Mouse (Mus musculus) ovary, adult 18-20 months (tissue): ENCODE data around the gene Traf3.

Experiments used
- DNase-seq: peaks from one replicate; pipeline ENCODE4 v3.0.0; 2022; ENCODE audit warnings: low spot score, mixed read lengths

Traf3 gene

DNA sequence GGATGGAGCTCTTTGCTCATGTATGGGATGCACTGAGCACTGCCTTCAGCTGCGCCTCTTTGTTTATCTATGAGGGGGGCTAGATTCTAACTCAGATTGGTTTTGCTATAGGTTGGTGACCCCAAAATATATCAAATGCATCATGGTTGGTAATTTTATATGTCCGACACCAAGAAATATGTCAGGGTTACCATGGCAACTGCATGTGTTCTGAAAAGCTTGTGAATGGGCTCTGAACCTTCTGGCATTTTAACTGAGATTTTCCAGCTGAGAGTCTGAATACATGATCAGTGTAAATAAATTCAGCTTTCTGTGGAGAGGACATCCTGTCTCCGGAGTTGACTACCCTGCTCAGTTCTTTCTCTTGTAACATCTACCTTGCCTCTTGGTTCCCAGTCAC lies 37.8 kb downstream of the Traf3 start:
- no peak for DNase-seq

DNA sequence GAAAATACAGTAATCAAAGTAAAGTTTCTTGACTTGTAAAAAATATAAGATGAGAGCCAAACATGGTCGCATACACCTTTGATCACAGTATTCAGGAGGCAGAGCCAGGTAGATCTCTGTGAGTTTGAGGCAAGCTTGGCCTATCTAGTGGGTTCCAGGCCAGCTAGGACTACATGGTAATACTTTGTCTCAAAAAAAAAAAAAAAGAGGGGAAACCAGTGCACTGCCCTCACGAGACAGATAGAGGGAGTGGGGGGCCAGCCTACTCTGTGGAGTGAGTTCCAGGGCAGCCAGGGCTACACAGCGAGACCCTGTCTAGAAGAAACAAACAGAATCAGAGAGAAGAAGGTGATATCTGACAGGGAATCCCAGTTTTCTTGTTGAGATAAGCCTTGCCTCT lies 41.5 kb downstream of the Traf3 start:
- DNase-seq, result no peak

DNA sequence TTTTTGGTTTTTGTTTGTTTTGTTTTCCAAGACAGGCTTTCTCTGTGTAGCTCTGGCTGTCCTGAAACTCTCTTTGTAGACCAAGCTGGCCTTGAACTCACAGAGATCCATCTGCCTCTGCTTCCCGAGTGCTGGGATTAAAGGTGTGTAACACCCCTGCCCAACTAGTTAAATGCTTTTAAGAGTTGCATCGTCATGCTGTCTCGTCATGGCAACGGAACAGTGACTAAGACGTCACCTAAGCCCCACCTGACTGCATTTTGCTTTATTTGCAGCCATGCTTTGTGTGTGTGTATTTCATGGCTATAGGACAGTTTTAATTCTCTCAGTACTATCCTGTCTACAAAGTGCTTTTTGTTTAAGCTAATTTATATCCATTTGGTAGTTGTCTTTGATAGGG lies 45.6 kb downstream of the Traf3 start:
- DNase-seq, result no peak

DNA sequence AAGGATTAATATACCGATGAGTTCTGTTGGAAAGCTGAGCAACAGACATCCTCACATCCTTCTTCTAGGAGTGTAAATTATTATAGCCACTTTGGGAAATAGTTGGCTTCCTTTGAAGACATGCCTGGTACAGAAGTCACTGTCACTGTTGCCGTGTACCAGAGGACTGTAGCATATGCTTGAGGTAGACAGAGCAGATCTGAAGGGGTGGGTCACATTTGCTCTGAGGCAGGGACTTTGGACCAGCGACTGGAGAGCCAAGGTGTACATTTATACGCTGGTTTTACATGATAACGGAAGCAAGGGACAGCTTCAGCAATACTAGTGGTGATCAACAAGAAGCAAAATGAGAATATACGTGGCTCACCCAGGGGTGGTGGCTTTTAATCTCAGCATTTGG lies 52.7 kb downstream of the Traf3 start:
- no peak for DNase-seq

DNA sequence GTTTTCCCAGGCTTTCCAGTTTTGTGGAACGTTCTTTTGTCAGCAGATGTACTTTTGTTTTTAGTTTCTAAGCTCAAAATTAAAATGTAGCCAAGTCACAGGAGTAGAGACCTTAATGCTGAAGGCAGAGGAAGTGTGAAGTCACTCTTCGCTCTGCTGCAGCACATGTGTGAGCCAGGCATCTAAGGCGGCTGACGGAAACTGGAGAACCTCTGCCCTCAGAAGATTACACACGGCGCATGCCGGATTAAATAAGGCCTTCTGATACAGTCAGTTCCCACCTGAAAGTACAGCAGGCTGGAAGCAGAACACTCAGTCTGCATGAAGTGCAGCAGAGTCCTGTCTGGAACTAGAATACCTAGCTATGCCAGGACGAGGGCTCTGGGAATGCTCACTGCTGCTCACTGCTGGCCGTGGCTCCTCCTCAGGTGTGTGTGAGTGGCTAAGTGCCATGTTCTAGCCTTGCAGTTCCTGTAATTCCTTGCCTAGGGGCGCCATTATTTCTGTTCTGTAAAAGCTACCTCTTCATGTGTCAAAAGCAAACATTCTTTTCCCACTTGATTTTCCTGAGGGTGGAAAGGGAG lies 59.1 kb downstream of the Traf3 start:
- no peak for DNase-seq

DNA sequence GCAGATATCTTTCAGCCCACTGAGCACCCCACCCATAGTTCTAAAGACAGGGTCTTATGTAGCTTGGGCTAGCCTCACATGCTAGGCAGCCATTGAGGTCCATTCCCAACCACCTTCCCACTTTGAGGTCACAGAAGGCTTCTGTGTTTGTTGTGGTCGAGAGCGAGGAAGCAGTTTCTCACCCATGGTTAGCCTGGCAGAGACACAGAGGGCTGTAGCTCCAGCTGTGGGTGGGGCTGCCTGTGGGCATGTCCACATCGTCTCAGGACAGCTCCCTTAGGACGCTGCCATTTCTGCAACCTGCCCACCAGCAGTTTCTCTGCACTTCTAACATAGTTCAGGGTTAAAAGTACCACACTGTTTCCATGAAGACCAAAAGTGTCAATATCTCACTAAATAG lies 61.2 kb downstream of the Traf3 start:
- DNase-seq, result no peak

DNA sequence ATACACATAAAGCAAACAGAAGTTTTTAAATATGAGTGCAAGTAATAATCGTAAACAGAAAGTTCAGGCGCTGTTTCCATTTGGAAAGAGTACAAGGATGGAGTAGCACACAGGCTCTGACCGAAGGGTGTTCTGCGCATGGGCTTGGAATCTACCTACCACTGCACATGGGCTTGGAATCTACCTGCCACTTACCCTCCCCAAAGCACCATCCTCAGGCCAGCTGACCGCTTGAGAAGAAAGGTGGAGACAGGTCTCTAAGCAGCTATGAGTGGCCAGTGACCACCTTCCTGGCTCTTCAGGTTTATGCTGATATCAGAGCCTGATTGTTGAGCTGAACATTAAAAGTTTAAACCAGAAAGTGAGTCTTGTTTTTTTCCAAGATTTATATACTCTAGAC lies 62.3 kb downstream of the Traf3 start:
- DNase-seq, result no peak

DNA sequence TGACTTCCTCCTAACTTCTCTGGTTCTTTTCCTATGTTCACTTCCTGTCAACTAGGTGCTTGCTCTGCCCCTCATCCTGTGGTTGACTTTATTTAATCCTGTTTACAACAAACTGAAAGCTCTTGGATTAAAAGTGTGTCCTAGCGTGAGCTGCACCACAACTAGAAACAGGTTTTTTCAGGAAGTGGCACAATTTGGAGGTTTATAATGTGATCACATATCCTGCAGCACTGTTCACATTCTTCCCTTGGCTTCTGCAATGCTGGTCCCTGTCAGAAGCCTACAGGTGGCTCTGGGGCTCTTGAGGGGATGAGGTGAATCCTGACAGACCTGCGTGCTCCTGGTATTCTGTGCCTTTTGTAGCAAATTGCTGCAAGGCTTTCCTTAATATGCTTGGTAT lies 64.6 kb downstream of the Traf3 start:
- DNase-seq, result no peak

DNA sequence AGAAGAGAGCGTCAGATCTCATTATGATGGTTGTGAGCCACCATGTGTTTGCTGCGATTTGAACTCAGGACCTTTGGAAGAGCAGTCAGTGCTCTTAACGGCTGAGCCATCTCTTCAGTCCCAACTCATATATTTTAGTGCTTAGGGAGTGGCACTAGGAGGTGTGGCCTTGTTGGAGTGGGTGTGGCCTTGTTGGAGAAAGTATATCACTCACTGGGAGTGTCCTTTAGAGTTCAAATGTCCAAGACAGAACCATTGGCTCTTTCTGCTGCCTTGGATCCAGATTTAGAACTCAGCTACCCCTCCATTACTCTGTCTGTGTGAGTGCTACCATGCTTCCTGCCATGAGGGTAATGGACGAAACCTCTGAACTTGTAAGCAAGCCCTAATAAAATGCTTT lies 67.6 kb downstream of the Traf3 start:
- DNase-seq, result no peak

DNA sequence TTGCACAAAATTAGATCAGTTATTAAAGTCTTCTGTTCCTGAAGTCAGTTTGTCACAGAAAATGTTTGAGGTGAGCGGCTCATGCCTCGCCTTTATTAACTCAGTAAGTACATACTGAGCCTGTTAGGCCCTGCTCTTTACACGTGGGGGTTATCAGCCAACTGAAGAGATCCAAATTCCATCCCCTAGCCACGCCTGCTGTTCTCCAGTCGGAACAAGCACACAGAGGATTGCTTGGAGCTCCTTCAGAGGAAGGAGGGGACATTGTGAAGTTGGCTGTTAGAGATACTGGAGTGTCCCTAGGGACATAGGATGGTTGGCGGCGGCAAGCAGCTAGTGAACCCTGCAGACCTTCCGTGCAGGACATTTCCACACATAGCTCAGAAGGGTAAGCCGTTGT lies 68.2 kb downstream of the Traf3 start:
- no peak for DNase-seq

DNA sequence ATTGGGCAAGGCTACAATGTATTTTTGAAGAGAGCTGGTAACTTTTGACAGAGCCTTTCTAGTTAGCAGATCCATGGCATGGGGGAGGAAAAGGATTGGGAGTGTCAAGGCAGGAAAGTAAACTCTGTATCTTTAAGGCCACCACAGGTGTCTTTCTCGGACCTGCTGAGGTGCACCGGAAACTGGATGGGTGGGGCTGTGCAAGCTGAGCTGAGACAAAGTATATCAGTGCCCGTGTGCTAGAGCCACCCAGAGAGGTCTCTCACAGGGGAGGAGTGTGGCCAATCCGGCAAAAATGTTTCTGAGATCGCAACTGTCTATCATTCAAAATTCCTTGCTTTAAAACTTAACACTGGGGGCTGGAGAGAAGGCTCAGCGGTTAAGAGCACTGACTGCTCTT lies 69.5 kb downstream of the Traf3 start:
- DNase-seq, result no peak

DNA sequence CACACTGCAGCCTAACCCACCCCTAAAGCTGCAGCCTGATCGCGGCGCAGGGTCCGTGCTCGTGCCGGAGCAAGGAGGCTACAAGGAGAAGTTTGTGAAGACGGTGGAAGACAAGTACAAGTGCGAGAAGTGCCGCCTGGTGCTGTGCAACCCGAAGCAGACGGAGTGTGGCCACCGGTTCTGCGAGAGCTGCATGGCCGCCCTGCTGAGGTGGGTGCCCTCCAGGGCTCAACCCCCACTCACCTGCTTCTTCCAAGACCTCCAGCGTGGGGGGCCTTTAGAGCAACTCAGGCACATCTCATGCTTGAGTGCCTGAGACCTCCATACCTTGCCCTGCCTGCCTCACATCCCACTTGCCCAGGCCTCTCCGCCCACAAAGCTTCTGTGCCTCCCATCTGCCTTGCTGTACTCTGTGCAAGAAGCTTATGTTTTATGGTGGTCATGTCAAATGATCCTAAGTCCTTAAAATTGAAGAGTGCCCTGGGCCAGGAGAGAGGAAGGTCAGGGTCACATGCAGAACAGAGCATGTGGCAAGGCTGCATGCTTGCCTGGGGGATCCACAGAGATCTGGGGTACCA lies 71.5 kb downstream of the Traf3 start:
- no peak for DNase-seq

DNA sequence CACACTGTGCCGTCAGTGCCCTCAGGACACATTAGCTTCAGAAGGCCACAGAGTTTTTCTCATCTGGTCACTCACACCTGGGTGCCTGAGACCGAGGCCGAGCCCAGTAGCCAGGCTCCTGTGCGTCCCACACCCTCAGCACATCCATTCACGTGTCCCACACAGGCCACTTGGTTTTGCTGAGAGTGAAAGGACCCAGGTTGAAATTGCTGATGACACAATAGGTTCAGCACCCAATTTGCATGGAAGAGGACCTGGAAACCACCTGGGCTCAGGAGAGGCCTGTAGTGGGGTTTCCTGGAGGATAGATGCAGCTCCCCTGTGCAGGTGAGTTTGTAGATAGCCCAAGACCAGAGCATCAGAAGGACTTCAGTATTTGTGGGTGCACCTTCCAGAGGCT lies 72.2 kb downstream of the Traf3 start:
- DNase-seq, result no peak

DNA sequence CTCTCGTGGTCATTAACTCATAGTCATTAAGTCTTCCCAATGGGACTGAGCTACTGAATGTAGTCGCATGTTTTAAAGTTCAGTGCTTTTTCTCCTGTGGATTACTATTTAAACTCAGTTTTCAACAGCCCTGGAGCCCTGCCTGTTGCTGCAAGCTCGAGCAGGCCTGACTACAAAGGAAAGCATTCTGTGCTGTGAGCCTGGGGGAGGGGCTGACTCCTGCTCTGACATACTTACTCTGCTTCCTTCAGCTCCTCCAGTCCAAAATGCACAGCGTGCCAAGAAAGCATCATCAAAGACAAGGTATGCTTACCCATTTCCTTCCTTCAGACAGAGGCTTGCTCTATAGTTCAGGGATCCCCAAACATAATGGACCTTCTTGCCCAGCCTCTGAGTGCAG lies 72.6 kb downstream of the Traf3 start:
- no peak for DNase-seq

DNA sequence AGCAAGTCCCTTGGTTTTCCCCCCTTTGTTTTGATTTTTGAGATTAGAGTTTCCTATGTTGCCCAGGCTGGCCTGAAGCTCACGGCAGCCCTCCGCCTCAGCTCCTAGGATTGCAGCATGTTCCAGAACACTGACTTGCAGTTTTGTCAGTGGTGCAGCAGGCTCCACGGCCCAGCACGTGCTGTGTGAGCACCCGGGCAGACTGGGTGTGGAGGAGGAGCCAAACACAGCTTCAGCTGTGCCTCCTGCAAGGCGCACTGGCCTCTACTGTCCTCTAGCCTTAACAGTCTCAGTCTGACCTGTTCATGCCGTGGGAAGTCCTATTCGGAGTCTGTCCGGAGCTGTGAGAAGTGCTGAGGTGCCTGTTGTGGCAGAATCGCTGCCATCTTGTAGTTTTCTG lies 73.8 kb downstream of the Traf3 start:
- DNase-seq, result no peak

DNA sequence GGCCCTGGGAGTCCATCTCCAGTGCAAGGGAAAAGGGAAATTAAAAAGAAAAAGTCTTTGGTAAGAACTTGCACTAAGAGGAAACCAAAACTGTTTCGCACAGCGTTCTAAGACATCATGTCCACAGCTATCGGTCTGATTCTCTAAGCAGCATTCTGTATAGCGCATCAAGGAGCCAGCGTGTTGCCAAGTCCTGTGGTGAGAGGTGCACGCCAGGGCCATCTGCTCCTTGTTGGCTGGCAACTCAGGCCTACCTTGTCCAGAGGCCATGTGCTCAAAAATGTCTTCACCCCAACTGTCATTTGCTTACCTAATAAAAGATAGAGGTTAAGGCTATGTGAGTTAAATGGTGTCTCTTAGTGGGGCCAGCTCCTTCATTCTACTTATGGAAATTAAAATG lies 75.7 kb downstream of the Traf3 start:
- DNase-seq, result no peak

DNA sequence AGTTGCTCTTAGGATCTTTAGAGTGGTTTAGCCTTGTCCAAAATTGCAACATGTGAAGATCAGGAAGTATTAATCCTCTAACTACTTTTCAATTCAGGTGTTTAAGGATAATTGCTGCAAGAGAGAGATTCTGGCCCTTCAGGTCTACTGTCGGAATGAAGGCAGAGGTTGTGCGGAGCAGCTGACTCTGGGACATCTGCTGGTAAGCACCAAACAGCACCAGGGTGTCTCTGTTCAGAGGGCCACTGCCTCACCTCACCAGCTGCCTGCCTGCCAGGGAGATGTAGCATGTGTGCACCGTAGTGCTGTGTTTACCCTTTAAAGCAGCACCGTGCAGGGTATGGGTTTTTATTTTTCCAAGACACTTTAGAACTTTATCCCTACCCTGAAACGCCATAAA lies 76.2 kb downstream of the Traf3 start:
- DNase-seq, result no peak

DNA sequence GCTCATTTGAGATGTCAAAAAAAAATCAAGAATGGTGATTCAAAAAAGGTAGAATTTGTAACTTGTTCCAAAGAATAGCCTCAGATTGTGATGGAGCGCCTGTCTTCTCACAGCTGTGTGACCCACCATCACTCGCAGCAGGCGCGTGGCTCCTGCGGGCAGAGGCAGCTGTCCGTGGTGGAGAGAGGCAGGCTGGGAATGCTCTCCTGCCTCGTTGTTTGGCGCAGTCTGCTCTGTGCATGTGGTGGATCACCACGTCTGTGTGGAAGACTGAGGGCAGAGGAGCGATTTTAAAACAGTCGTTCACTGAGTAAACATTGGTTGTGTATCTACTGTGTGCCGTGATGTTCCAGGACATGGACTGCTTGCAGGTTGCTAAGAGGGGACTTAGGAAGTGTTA lies 77.6 kb downstream of the Traf3 start:
- no peak for DNase-seq

DNA sequence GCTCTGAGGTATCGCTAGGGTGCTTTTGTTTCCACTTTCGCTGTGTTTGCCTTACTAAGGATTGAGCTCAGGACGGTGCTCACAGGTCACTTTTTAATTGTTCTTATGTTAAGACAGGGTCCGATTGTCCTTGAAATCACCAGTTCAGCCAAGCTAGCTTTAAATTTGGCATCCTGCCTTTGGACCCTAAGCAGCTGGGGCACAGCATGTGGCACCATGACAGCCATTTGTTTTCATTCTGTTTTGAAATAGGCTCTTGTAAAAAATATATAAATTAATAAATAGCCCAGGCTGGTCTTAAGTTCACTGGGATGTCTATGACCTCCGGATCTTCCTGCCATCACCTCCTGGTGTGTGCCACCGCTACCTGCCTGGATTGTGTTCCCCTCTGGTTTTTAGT lies 78.9 kb downstream of the Traf3 start:
- DNase-seq, result no peak

DNA sequence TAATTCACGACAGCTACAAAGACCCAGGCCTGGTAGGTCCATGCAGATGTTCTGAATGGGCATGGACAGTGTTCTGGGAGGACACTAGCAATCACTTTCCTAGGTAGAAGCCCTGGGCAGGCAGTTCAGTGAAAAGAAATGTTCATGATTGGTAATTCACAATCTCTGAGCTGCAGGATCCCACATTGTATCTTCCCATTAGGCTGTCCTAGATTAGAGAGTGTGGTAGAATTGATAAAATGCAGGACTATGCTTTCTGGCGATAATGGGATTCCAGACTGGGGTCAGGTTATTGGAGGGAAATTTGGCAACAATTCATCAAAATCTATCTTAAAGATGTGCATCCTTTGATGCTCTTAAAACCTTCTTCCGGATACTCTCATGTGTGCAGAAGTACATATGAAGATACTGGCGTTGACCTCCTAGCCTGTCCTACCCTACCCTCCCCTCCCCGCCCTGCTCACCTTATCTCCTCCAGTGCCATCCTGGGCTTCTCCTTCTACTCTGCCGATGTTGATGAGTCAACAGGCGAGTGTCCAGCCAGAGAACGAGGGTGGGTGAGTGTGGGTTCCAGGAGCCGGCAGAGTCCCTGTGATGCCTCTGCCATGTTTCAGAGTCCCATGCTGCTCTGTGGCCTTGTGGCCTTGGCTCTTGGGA lies 80.8 kb downstream of the Traf3 start:
- no peak for DNase-seq

DNA sequence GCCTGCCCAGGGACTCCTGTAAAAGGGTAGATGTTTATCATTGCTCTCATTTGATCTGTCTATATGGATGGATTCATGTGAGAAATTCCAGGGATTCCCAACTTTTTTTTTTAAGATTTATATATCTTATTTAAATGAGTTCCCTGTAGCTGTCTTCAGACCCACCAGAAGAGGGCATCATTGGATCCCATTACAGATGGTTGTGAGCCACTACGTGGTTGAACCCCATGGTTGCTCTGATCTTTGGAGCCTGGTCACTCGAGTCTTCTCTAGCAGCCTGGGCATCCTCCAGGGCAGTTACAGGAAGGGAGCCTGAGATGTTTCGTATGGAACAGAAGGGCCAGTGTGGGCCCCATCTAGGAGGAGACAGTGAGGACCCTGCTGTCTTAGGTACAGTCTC lies 82.9 kb downstream of the Traf3 start:
- DNase-seq, result no peak

DNA sequence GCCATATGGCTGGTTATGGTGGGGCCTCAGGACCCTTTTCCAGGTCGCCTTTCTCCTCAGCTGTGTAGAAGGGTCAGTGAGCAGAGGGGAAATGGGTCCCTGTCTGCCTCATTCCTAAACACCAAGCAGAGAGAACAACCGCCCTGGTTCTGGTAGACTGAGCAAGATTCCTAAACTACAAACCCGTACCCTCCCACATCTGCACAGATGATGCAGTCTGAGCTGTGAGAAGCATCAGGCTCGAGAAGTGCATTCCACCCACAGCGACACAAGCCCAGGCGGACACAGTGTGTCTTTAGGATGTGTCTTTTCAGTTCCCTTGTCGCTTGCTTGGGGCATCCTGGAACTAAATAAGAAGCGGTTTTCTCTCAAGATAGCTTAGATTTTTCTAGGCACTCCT lies 83.9 kb downstream of the Traf3 start:
- DNase-seq, result no peak

DNA sequence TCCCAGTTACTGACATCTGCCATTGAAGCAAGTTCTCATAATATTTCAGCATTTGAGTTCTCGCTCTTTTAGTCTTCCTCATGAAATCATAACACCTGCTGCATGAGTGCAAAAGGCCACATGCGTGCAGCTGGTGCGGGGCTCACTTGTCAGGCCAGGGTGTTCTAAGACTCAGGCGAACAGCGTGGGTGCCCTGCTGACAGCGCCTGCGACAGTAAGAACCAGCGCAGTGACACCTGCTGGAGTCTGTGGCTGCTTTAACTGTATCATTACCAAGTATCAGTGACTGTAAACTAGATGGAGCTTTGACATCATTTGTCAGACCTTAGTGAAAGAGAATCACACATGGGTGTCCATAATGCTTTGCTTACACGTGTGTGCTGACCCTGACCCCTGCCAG lies 85.1 kb downstream of the Traf3 start:
- DNase-seq, result no peak

DNA sequence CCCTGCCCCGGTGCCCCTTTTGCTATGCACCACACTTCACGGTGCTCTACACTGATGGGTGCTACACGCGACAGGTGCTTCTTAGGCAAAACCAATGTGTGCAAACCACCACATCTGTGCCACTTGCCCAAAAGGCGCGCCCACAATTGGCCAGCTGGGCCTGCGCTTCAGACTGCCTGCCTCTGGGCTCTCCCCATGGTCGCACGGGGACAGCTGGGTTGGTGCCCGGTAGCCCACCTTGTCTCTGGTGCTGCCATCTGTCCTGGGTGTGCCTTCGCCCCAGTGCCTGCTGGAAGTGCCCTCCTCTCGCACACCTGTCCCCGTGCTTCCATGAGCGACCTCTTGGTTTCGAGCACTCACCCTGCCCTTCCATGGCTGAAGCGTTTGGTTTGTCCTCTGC lies 97.5 kb downstream of the Traf3 start:
- no peak for DNase-seq
